Mouse (Mus musculus) 3134 (cell line): ENCODE results near the gene Ltbp4.

Experiments used
- DNase-seq: peaks from one replicate; pipeline ENCODE4 v3.0.0-alpha.2; 2011; ENCODE audit warnings: low spot score; ENCODE audit not compliant: insufficient read length; ENCODE audit errors: extremely low read depth

The Ltbp4 gene

GRCm38 (mm10) chr7:27261888-27262287 lies 75.6 kb downstream of the Ltbp4 start:
- no peak for DNase-seq

- DNase-seq, result no peak
Measured at GRCm38 (mm10) chr7:27260856-27261255, 76.6 kb downstream of the Ltbp4 start.

GRCm38 (mm10) chr7:27259771-27260170 lies 77.7 kb downstream of the Ltbp4 start:
- DNase-seq, result peak; percentile 55

- peak; percentile 51 for DNase-seq
Measured at GRCm38 (mm10) chr7:27259271-27259721, 78.2 kb downstream of the Ltbp4 start.

- peak; percentile 88 for DNase-seq
Measured at GRCm38 (mm10) chr7:27258205-27258899, 79.1 kb downstream of the Ltbp4 start, which contains the start of gene Numbl. TSS of gene Numbl (plus strand) at chr7:27258433.

GRCm38 (mm10) chr7:27257852-27258204 lies 79.7 kb downstream of the Ltbp4 start:
- DNase-seq, result no peak

GRCm38 (mm10) chr7:27257046-27257851 lies 80.2 kb downstream of the Ltbp4 start:
- DNase-seq, result peak; percentile 95

GRCm38 (mm10) chr7:27255721-27256120 lies 81.8 kb downstream of the Ltbp4 start:
- DNase-seq, result peak; percentile 23
